Mouse (Mus musculus): ENCODE results near the gene A930018P22Rik. TPM values are rescaled to one million over a fixed set of nuclear protein-coding genes. Genes with fewer than 3 reads are reported as not detected.
"Not testable (repeated sequence)": the region's sequence is repeated elsewhere in the genome, so short reads cannot be mapped to it uniquely, and the experiment has no call there.

The A930018P22Rik gene
- under 1 TPM; 0.44 to 0.47 TPM for total RNA-seq (2021)

DNA sequence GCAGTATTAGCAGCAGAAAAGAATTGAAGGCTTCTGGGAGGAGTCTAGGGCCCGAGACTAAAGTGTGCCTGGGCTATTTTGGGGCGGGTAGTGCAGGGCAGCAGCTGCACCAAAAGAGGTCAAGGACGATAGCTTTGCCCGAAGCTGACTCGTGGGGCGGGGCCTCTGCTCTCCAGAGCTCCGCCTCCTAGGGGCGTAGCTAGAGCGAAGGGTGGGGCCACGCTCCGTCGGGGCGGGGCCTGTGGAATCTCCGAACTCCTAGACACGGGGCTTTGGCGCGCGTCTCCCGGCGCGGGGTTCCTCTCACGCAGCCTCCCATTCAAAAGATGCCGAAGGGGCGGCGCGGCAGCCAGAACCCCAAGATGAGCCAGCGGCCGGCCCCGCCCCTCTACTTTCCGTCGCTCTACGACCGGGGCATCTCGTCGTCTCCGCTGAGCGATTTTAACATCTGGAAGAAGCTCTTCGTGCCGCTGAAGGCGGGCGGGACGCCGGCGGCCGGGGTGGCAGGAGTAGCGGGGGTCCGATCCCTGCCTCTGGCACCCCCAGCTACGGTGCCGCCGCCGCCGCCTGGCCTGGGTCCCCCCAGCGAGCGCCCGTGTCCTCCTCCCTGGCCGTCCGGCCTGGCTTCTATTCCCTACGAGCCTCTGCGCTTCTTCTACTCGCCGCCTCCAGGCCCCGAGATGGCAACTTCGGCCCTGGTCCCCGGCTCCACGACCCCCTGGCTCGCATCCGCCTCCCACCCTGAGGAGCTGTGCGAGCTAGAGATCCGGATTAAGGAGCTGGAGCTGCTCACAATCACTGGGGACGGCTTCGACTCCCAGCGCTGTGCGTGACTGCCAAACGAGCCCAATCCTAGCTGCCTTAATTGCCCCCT lies at the start of gene A930018P22Rik:
Gene A930018P22Rik (plus strand): TSS at position 265 of the 874 bp plus-strand sequence.
- DNase-seq (ENCODE audit: extremely low spot score in 1 of 2, low spot score in 1 of 2) = peak; percentile 68 to 71

DNA sequence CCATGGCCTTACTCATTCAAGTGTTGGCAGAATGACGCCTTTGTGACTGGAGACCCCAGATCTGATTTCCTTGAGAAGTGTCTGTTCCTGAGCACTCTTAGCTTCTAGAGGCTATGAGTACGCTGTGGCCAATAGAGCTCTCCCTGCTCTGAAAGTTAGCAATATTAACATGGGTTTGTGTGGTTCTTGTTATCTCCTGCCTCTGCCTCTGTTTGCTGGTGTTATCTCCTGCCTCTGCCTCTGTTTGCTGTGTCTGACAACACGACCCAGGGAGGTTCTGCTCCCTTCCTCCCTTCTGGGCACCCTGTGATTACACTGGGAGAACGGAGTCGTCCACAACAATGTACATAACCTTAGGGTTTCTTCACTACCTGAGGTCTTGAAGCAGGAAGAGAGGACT lies 44.3 kb upstream of the A930018P22Rik start:
- DNase-seq (ENCODE audit: extremely low spot score in 1 of 2, low spot score in 1 of 2) = not testable (repeated sequence)

DNA sequence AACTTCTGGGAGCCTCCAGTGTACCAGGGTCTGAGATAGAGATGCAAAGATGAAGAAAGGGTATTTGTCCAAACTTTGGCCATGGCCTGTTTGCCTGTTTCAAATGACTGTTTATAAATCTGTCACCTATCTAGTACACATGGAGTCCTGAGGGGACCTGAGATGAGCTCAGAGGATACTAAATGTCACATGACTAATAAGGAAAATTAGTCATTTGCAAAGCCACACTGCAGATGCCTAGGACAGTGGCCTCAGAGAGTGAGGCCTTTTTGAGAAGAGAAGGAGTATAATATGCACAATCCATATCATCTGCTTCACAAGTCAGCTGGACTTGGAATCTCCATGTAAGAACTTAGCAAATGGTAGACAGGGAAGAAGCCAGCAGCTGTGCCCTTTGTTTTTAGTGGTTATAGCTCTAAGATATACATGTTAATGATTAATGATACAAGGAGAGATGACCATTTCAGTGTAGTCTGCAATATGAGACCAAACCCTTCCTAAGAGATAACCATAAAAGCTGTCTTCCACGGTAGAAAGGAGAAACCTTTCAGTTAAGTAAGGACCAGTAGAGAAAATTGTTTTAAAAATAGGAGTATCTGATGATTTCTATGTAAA lies 41.0 kb upstream of the A930018P22Rik start:
- DNase-seq (ENCODE audit: extremely low spot score in 1 of 2, low spot score in 1 of 2) = not testable (repeated sequence)

DNA sequence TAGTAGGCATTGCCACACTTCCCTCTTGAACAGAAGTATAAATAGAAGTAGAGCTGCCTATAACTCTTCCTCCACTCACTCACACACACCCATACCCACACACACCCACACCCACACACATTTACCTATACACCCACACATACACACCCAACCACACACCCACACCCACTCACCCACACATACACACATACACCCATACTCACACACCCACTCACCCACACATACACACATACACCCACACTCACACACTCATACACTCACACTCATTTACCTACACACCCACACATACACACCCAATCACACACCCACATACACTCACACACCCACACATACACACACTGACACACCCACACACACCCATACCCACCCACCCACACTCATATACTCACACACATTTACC lies 40.1 kb upstream of the A930018P22Rik start:
- no peak for DNase-seq (ENCODE audit: extremely low spot score in 1 of 2, low spot score in 1 of 2)

DNA sequence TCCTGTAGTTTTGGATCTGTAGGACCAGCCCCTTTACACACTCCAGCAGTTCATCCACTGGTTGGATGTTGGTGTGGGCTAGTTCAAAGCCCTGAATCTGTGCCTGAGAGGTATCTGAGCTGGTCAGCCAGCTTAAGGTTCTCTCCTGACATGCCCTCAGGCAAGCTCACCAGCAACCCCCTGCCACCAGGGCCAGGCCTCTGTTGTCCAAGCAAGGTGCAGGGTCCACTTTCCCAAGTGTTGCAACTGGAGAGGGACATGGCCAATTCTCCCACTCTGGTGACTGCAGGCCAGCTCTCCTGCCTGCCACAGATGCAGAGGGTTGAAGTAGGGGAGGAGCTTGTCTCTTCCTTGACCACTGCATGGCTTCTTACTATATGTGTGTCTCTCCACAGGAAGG lies 38.5 kb upstream of the A930018P22Rik start:
- DNase-seq (ENCODE audit: extremely low spot score in 1 of 2, low spot score in 1 of 2) = not testable (repeated sequence)

DNA sequence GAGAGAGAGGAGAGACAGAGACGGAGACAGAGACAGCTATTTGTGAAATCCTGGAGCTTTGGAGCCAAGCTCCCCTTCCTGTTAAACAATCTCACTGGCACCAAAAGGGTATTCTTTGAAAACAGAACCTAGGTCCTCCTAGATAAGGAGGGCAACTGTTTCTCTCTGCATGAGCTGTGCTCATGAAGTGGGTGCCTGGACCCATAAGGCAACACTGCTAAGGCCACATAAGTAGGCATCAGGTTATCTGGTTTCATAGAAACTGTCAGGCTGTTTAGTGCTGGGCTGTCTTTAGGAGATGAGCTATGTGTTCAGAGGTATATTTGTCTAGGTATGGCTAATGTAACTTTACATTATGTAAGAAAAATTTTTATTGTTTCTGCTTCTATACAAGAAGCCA lies 35.0 kb upstream of the A930018P22Rik start:
- DNase-seq (ENCODE audit: extremely low spot score in 1 of 2, low spot score in 1 of 2) = not testable (repeated sequence)

DNA sequence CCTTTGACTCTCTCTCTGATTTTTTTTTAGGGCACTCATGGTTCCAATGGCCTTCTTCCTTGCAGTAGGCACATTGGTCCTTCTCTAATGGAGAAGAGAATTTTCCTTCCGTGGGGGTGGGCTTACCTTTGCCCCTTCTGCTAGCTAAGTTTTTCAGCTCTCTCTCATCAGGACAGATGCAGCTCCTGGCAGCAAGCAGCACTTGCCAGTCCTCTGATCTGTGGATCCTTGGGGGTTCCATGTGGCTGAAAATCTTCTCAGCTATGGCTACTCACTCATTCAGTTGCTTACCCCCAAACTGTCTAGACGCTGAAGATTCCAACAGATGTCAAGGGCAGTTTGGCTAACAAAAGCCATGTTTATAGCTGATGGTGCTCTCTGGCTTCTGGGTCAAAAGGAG lies 29.3 kb upstream of the A930018P22Rik start:
- DNase-seq (ENCODE audit: extremely low spot score in 1 of 2, low spot score in 1 of 2) = no peak

DNA sequence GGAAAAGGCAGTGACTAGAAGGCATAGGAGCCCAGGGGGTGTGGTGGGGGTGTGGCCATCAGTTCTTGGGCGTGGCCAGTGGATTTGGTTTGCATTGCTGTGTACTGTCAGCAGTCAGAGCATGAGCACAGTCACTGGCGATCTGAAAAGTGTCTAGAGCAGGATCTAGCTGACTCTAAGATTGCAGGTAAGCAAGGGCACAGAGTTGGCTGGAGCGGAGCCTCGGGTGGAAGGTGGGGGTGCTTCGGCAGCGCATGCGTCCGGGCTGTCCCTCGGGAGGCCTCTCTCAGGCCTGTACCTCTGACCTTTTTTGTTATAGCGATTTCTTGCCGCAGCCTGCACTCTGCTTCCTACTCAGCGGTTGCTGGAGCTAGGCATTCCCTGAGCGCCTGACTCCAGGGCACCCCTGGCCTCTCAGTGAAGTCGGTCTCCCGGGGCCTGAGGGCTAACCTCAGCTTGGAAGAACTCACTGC lies 26.8 kb upstream of the A930018P22Rik start, which contains the start of gene Cd59a:
Gene Cd59a (plus strand): TSS at position 61 of the 473 bp plus-strand sequence.
- DNase-seq (ENCODE audit: extremely low spot score in 1 of 2, low spot score in 1 of 2) = peak; percentile 16 to 32

DNA sequence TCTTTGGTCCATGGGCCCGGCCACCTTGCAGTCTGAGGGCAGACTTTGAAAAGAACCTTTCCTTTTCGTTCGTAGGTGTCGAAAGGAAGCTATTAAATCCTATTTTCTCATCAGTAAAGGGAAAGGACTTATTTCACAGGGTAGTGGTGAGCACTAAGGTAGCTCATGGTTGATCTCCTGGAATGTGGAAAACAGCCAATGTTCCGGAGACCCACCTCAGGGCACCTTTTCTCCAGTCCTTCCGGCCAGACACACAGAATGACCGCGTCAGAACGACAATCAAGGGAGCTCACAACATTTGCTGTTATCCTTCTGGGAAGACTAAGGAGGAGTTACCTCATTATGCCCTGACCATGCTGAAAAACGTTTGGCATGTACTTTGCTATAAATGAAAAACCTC lies 26.3 kb upstream of the A930018P22Rik start:
- no peak for DNase-seq (ENCODE audit: extremely low spot score in 1 of 2, low spot score in 1 of 2)

DNA sequence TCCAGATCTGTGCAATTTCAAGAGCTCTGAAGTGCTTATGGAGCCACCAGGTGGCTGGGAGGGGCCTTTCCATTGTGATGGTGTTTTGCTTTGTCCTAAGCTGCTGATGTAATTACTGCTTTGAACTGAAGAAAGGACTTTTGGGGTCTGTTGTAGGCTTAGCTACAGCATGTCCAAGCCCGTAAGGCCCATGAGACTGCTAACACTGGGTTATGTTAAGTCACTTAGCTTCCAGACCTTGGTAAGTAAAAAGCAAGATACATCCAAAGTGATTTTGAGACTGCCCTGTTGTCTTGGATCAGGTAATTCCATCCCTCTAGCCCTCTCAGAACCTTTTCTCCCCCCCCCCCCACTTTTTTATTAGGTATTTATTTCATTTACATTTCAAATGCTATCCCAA lies 25.8 kb upstream of the A930018P22Rik start:
- not testable (repeated sequence) for DNase-seq (ENCODE audit: extremely low spot score in 1 of 2, low spot score in 1 of 2)

DNA sequence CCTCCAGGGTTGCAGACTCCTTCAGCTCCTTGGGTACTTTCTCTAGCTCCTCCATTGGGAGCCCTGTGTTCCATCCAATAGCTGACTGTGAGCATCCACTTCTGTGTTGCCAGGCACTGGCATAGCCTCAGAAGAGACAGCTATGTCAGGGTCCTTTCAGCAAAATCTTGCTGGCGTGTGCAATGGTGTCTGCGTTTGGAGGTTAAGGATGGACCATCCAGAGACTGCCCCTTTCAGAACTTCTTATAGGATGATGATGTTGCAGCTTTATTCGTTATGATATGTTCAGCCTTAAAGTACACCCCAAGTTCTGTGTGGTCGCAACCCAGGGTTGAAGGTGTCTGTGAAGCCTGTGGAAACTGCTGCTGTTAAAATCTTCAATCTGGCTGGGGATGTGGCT lies 25.2 kb upstream of the A930018P22Rik start:
- DNase-seq (ENCODE audit: extremely low spot score in 1 of 2, low spot score in 1 of 2) = not testable (repeated sequence)

DNA sequence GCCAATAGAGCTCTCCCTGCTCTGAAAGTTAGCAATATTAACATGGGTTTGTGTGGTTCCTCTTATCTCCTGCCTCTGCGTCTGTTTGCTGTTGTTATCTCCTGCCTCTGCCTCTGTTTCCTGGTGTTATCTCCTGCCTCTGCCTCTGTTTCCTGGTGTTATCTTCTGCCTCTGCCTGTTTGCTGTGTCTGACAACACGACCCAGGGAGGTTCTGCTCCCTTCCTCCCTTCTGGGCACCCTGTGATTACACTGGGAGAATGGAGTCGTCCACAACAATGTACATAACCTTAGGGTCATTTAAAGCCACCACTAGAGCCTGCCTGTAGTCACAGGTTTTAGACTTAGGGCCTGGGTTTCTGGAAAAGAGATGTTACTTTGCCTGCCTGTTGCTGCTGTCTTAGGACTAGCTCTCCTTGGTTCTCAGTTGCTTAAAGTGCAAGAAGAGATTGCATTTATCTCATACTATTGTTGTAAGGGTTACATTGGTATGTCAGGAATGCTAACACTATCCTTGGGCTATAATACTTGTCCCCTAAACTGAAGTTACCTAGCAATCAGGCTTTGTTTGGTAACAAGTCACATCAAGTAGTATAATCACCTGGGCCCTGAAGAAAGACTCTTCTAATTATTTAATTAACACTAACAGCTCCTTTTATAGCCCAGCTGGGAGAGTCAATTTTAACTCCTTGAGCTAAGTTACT lies 23.9 kb upstream of the A930018P22Rik start:
- DNase-seq (ENCODE audit: extremely low spot score in 1 of 2, low spot score in 1 of 2) = no peak

DNA sequence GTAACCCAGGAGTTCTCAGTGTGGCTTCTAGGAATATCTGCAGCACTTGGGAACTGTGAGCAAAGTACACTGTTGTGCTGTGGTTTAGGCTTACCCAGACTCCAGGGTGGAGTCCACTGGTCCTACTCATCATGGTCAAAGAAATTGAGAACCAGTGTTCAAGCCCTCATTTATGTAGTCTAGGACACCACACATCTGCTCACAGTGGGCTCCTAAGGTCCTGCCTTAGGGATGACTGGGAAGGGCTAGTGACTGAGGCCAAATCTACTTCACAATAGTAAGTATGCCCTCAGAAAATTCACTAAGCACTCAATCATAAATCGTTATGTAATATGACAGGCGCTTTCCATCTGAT lies 23.4 kb upstream of the A930018P22Rik start:
- no peak for DNase-seq (ENCODE audit: extremely low spot score in 1 of 2, low spot score in 1 of 2)

DNA sequence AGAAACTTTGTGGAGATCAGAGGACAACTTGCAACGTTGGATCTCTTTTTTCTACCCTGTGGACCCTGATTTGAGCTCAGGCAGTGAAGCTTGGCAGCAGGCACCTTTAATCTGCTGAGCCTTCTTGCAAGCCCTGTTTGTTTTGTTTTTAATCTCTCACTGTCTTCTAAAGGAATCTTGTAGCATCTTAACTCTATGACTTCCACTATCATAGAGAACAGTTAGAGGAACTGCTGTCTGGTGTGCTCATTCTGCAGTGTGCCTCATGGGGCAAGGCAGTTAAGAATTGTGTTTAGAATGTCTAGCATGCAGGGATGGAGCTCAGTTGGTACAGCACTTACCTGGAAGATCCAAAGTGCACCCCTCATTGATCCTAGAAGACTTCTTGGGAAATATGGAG lies 22.6 kb upstream of the A930018P22Rik start:
- DNase-seq (ENCODE audit: extremely low spot score in 1 of 2, low spot score in 1 of 2) = no peak

DNA sequence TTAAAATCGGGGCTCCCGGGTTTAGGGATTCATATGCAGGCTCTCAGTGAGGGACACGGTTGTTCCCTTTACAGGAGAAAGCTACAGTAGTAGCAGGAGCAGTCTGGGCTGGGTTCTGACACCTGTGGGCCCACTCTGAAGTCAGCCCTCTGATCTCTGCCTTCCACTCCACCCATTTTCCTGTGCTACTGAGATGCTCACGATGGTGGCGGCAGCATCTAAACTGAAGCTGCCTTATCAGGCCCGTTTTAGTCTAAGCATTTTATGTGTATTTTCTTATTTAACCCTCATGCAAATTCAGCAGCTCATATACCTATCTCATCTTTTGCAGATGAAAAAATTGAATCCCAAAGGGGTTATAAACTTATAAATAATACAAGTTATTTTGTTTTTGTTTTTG lies 17.8 kb upstream of the A930018P22Rik start:
- DNase-seq (ENCODE audit: extremely low spot score in 1 of 2, low spot score in 1 of 2) = no peak

DNA sequence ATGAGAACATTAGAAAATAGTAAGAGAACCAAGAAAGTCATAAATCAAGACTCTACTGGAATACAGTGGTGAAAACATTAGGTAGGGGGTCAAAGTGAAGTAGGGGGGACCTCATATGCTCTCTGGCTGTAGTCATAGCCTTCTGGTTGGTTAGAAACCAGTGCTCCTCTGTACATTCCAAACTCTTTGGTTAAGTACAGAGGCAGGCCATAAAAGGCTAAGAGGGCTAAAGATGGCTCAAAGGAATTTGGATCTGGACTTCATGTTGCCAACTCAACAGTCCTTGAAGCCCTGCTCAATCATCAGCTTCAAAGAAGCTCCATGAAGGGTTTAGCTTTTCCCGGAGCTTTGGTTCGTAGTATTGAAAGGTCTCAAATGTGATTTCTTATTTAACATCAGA lies 13.5 kb upstream of the A930018P22Rik start:
- DNase-seq (ENCODE audit: extremely low spot score in 1 of 2, low spot score in 1 of 2) = not testable (repeated sequence)

DNA sequence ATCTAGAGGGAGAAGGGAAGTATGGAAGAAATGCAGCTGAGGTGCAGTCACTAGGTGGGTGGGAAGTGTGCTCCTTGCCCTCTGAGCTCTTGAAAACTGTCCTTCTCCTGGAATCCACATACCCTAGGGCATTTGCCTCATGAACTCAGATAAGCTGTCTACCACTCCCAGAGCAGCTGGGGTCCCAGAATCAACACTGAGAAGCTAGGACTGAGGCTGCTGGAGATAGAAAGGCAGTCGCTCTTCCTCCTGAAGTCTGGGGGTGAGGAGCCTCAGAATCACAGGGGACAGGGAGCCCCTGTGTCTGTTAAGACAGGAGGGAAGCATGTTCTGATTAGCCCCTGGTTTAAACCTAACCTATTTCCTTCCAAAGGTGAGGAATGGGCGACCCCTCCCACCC lies 13.0 kb upstream of the A930018P22Rik start:
- no peak for DNase-seq (ENCODE audit: extremely low spot score in 1 of 2, low spot score in 1 of 2)

DNA sequence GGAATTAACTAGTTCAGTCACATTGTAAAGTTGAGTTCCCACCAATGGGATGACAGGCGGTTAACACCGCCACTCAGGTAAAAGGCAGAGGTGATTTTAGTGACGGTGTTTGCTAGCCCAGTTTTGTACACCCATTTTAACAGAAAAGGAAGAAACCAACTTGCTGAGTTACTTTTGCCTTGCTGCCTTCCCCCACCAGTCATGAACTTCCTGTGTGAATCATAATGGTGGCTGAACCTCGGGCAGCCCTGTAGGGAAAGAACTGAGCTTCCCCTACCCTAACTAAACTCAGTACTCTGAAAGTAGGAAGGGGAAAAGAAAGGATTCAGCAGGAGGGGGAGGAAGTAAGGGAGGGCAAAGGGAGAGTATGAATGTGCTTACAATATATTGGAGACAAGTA lies 12.5 kb upstream of the A930018P22Rik start:
- no peak for DNase-seq (ENCODE audit: extremely low spot score in 1 of 2, low spot score in 1 of 2)

DNA sequence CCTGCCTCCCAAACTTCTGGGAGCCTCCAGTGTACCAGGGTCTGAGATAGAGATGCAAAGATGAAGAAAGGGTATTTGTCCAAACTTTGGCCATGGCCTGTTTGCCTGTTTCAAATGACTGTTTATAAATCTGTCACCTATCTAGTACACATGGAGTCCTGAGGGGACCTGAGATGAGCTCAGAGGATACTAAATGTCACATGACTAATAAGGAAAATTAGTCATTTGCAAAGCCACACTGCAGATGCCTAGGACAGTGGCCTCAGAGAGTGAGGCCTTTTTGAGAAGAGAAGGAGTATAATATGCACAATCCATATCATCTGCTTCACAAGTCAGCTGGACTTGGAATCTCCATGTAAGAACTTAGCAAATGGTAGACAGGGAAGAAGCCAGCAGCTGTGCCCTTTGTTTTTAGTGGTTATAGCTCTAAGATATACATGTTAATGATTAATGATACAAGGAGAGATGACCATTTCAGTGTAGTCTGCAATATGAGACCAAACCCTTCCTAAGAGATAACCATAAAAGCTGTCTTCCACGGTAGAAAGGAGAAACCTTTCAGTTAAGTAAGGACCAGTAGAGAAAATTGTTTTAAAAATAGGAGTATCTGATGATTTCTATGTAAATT lies 11.3 kb upstream of the A930018P22Rik start:
- DNase-seq (ENCODE audit: extremely low spot score in 1 of 2, low spot score in 1 of 2) = not testable (repeated sequence)

DNA sequence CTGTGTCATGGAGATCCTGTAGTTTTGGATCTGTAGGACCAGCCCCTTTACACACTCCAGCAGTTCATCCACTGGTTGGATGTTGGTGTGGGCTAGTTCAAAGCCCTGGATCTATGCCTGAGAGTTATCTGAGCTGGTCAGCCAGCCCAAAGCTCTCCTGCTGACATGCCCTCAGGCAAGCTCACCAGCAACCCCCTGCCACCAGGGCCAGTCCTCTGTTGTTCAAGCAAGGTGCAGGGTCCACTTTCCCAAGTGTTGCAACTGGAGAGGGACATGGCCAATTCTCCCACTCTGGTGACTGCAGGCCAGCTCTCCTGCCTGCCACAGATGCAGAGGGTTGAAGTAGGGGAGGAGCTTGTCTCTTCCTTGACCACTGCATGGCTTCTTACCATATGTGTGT lies 9.0 kb upstream of the A930018P22Rik start:
- DNase-seq (ENCODE audit: extremely low spot score in 1 of 2, low spot score in 1 of 2) = not testable (repeated sequence)

DNA sequence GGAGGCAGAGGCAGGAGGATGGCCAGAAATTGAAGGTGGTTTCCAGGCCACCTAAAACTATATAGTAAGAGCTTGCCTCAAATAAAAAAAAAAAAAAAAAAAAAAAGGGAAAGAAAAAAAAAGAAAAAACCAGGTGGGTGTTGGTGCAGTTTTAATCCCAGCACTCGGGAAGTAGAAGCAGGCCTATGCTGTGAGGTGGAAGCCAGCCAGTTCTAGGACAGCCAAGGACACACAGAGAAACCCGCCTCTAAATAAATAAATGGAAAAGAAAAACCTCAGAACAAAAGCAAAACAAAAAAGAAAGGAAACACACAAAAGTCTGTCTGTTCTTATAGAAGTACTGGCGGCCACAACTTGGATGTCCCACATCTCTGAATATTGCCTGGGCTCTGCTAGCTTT lies 7.7 kb upstream of the A930018P22Rik start:
- DNase-seq (ENCODE audit: extremely low spot score in 1 of 2, low spot score in 1 of 2) = no peak

All from layer of hippocampus, postnatal 25 days (tissue).